Mouse (Mus musculus) hindbrain, embryonic 14.5 days (tissue): ENCODE data around the gene Ddc. TPM values are rescaled to one million over a fixed set of nuclear protein-coding genes. Genes with fewer than 3 reads are reported as not detected.

Experiments used
- ATAC-seq: fragments of 200-750 bp; cut with Nextera tagmentation; 2 replicates; pipeline ENCODE4 v1.8.0; 2017; ENCODE audit warnings: moderate number of reproducible peaks, mild to moderate bottlenecking, moderate TSS enrichment, moderate library complexity; ENCODE audit not compliant: low FRiP score
- DNase-seq: peaks from one replicate; pipeline ENCODE4 v3.0.0-alpha.2; 2015; ENCODE audit warnings: low spot score
- H3K27ac ChIP-seq: fragments of 300-500 bp; sonication (generic); 2 replicates; pipeline ENCODE4 v1.5.1; 2014; ENCODE audit warnings: mild to moderate bottlenecking, moderate library complexity
- H3K27me3 ChIP-seq: fragments of 300-500 bp; sonication (generic); 2 replicates; pipeline ENCODE4 v1.6.1; 2014; ENCODE audit warnings: mild to moderate bottlenecking, low read length, mixed read lengths; ENCODE audit not compliant: control insufficient read depth, insufficient read depth
- H3K36me3 ChIP-seq: fragments of 300-500 bp; sonication (generic); replicated peaks from 2 replicates; pipeline ENCODE4 v1.6.1; 2014; ENCODE audit not compliant: control insufficient read depth, insufficient read depth
- H3K4me1 ChIP-seq: fragments of 300-500 bp; sonication (generic); replicated peaks from 2 replicates; pipeline ENCODE4 v1.6.1; 2014; ENCODE audit warnings: antibody characterized with exemption, low read length, mixed read lengths; ENCODE audit not compliant: control insufficient read depth, insufficient read depth
- H3K4me2 ChIP-seq: fragments of 300-500 bp; sonication (generic); replicated peaks from 2 replicates; pipeline ENCODE4 v1.6.1; 2014; ENCODE audit warnings: mild to moderate bottlenecking, moderate library complexity
- H3K4me3 ChIP-seq: fragments of 300-500 bp; sonication (generic); replicated peaks from 2 replicates; pipeline ENCODE4 v1.5.1; 2014; ENCODE audit warnings: mild to moderate bottlenecking, low read length
- H3K9ac ChIP-seq: fragments of 300-500 bp; sonication (generic); 2 replicates; pipeline ENCODE4 v1.6.1; 2014
- H3K9me3 ChIP-seq: fragments of 300-500 bp; sonication (generic); 2 replicates; pipeline ENCODE4 v1.6.1; 2016; ENCODE audit warnings: low read length; ENCODE audit not compliant: control insufficient read depth
- WGBS: fragments of 180-500 bp; shearing (Covaris S2); extraction: QIAGEN DNeasy Blood & Tissue Kit; methylation state at CpG from one replicate; pipeline ENCODE4 v1.1.7; 2014; 5-methylcytosine and 5-hydroxymethylcytosine counted together
- polyA plus RNA-seq: library from polyadenylated mRNA; unstranded; fragments of >200 nt; fragmentation: Nextera tagmentation; extraction: Ambion mirVana; gene quantifications from 2 replicates; pipeline ENCODE4 v1.2.1, GENCODE M21; 2014

The Ddc gene
- polyA plus RNA-seq, 1 experiment from 2014 or later: 7.0 TPM

GRCm38 (mm10) chr11:11833100-11833499, 64.8 kb downstream of the Ddc start:
- Histone ChIP-seq H3K27ac (no peak overlapping the region), H3K4me2 (no peak overlapping the region), H3K27me3 (no peaks in the 10 kb centered on the region), H3K9ac (no peak overlapping the region), H3K4me1 (peaks cover 26% of the 10 kb centered on the region), H3K9me3 (no peaks in the 10 kb centered on the region), H3K36me3 (no peaks in the 10 kb centered on the region), H3K4me3 (no peak overlapping the region)
- DNase-seq: no peak
- no peak for ATAC-seq
- whole genome bisulfite sequencing: 29% methylated on average over 8 of the region's 8 CpGs

- DNase-seq (no peak), ATAC-seq (no peak)
- Histone ChIP-seq H3K4me1 (peaks cover 26% of the 10 kb centered on the region), H3K9me3 (no peaks in the 10 kb centered on the region), H3K4me2 (no peak overlapping the region), H3K4me3 (no peak overlapping the region), H3K9ac (no peak overlapping the region), H3K27ac (peak overlapping the region; percentile 15; the same call in 1 of the 2 replicates), H3K36me3 (no peaks in the 10 kb centered on the region), H3K27me3 (no peaks in the 10 kb centered on the region)
- 29% methylated on average over 6 of the region's 6 CpGs for WGBS
Measured at GRCm38 (mm10) chr11:11832755-11833084, 65.2 kb downstream of the Ddc start.

DNA sequence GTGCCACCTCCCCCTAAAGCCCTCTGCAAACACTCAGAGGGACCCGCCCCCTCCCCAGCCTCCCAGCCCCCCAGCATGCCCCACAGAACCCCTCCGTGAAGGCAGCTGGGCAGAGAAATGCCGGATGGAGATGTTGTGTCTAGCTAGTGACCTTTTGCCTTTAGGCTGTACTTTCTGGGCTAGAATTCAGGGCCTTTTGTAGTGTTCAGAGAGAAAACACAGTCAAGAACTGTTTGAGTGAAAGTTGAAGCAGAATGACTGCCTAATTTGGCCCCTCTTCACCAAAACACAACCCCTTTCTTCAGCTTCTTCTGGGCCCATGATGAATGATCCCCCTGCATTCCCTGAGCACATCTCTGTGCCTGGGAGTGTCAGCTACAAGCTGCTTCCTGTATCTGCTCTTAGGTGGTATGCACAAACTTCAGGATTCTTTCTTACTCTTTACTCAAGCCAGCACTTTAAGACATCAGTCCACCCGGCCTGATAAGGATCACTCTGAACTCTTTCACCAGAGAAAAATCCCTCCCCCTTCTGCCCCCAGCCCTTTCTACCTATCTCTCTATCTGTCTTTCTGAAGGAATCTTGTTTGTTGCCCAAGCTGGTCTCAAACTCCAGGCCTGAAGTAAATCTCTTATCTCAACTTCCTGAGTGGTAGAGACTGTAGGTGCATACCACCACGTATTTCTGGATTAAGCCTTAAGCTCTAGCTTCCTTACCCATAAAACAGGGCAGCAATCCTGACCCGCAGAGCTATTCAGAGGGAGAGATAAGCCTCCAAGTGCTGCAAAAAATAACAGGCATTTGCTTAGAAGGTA, 65.8 kb downstream of the Ddc start:
- H3K36me3 ChIP-seq: no peaks in the 10 kb centered on the region
- H3K9ac ChIP-seq: no peak overlapping the region
- whole genome bisulfite sequencing: 15% methylated on average over 6 of the region's 6 CpGs
- H3K27me3 ChIP-seq: no peaks in the 10 kb centered on the region
- H3K4me1 ChIP-seq: peaks cover 26% of the 10 kb centered on the region
- no peak overlapping the region for H3K4me3 ChIP-seq
- DNase-seq: no peak
- H3K4me2 ChIP-seq: no peak overlapping the region
- ATAC-seq: no peak
- peak overlapping the region; percentile 15; the same call in 1 of the 2 replicates for H3K27ac ChIP-seq
- no peaks in the 10 kb centered on the region for H3K9me3 ChIP-seq

DNA sequence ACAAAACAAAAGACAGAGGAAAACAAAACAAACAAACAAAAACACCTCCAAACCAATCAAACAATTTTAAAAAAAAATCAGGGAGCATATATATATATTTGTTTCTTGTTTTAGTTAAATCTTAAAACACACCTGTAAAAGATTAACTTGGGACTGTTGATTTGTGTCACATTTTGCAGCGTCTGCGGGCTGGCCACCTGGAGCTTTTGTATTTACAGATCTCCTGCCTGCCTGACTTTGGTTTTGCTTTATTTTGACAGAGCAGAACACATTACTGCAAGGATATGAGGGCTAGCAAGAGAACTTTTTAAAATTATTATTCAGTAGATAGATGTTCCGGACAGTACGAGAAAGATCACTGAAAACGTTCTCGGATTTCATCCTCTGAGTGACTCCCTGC, 66.4 kb downstream of the Ddc start:
- Histone ChIP-seq H3K27me3 (no peaks in the 10 kb centered on the region), H3K4me2 (no peak overlapping the region), H3K9me3 (no peaks in the 10 kb centered on the region), H3K27ac (no peak overlapping the region), H3K36me3 (no peaks in the 10 kb centered on the region), H3K4me1 (peaks cover 26% of the 10 kb centered on the region), H3K4me3 (no peak overlapping the region), H3K9ac (no peak overlapping the region)
- WGBS: 24% methylated on average over 6 of the region's 6 CpGs
- DNase-seq (no peak), ATAC-seq (no peak)

DNA sequence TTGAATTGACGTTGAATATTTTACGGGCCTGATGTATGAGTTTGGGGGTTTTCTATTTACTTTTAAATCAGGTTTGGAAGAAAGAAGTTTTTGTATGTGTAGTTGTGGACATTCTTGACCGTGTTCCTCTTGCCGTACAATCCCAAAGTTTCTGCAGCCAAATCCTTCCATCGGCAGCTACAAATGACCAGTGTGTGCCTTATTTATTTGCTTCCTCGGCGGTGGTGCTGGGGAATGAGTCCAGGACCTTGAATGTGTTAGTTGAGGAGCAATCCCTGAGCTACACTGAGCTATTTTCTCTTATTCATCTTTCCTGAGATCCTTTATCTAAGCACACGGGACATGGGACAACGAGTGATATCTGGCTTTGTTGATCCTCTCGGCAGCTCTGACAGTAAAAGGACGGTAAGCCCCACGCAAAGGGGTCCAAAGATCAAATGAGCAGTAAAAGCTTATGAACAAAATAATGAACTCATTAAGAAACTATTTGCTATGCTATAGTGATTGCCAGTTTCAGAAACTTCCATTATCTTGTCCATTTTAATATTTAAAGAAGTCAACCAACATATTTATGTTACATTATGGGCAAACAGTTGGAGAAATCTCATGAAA, 67.0 kb downstream of the Ddc start:
- Histone ChIP-seq H3K4me3 (no peak overlapping the region), H3K36me3 (no peaks in the 10 kb centered on the region), H3K27me3 (no peaks in the 10 kb centered on the region), H3K9me3 (no peaks in the 10 kb centered on the region), H3K27ac (0 out of 2 replicates have a peak overlapping the region, but pooled peaks have one; percentile 29), H3K4me1 (peaks cover 26% of the 10 kb centered on the region), H3K9ac (no peak overlapping the region), H3K4me2 (no peak overlapping the region)
- WGBS: 33% methylated on average over 12 of the region's 12 CpGs
- DNase-seq (no peak), ATAC-seq (no peak)

- Histone ChIP-seq H3K9ac (no peak overlapping the region), H3K27me3 (no peaks in the 10 kb centered on the region), H3K4me3 (no peak overlapping the region), H3K36me3 (no peaks in the 10 kb centered on the region), H3K27ac (peak overlapping the region; percentile 39; the same call in 1 of the 2 replicates), H3K4me1 (peaks cover 36% of the 10 kb centered on the region), H3K4me2 (no peak overlapping the region), H3K9me3 (no peaks in the 10 kb centered on the region)
- DNase-seq: no peak
- 22% methylated on average over 11 of the region's 11 CpGs for WGBS
- ATAC-seq: no peak
Measured at GRCm38 (mm10) chr11:11829161-11830000, 68.6 kb downstream of the Ddc start.

DNA sequence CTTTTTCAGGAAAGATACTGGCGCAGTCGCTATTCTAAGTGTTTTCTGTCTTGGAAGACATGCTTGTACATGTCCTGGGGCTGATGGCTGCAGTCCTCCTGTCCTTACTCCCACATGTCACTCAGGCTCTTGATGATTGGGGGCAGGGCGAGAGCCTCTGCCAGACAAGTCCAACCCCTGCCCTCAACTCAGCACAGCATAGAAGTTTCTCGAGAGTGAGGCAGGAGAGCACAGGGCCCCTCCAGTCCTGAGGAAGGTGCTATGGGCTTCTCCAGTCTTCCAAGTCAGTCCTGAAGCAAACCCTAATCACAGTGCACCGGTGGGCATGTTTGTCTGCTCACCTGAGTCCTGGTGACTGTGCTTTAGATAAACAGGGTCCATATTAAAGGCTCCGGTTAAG, 69.2 kb downstream of the Ddc start:
- no peaks in the 10 kb centered on the region for H3K9me3 ChIP-seq
- 30% methylated on average over 6 of the region's 6 CpGs for WGBS
- no peak overlapping the region for H3K4me2 ChIP-seq
- no peak overlapping the region for H3K4me3 ChIP-seq
- H3K4me1 ChIP-seq: peaks cover 42% of the 10 kb centered on the region
- 0 out of 2 replicates have a peak overlapping the region, but pooled peaks have one; percentile 5 for H3K9ac ChIP-seq
- no peaks in the 10 kb centered on the region for H3K27me3 ChIP-seq
- ATAC-seq (no peak), DNase-seq (no peak)
- H3K36me3 ChIP-seq: no peaks in the 10 kb centered on the region
- H3K27ac ChIP-seq: peak overlapping the region; percentile 39; the same call in 1 of the 2 replicates

DNA sequence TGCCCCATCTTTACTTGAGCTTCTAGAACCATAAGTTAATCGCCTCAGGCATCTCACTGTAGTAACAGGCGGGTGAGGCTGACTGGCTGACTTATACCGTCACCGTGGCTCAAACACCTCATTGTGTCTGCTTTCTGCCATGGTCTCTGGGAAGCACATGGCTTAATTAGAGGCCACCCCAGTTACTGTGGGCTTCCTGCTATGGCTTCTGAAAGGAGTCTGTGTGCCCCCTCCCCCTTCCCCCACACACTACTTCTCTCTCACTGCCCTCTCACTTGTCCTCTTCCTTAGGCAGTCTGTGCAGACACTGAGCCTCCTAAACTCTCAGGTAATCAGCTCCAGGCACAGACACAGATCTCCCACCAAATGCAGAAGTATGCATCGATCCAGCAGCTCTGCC, 69.7 kb downstream of the Ddc start:
- no peaks in the 10 kb centered on the region for H3K27me3 ChIP-seq
- no peak overlapping the region for H3K4me3 ChIP-seq
- H3K36me3 ChIP-seq: no peaks in the 10 kb centered on the region
- 0 out of 2 replicates have a peak overlapping the region, but pooled peaks have one; percentile 5 for H3K9ac ChIP-seq
- WGBS: 28% methylated on average over 5 of the region's 5 CpGs
- no peaks in the 10 kb centered on the region for H3K9me3 ChIP-seq
- H3K4me2 ChIP-seq: no peak overlapping the region
- DNase-seq (no peak), ATAC-seq (peak; percentile 40; the same call in 1 of the 2 replicates)
- H3K27ac ChIP-seq: no peak overlapping the region
- H3K4me1 ChIP-seq: peaks cover 43% of the 10 kb centered on the region

DNA sequence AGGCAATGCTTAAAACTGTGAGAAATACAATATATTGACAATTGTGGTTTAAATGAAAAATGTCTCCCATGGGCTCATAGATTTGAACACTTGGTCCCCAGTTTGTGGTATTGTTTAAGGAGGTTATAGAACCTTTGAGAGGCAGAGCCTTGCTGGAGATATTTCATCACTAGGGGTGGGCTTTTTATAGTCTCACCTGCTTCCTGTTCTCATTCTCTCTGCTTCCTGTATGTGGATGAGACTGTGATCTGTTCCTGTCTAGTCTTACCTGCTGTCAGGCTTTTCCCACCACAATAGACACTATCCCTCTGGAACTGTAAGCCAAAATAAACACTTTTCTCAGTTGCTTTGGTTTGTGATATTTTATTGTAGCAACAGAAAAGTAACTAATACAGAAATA, 71.5 kb downstream of the Ddc start:
- no peaks in the 10 kb centered on the region for H3K36me3 ChIP-seq
- no peak for DNase-seq
- H3K4me1 ChIP-seq: peaks cover 52% of the 10 kb centered on the region

More for the DNA sequence above, 71.5 kb downstream of the Ddc start:
- H3K27me3 ChIP-seq: no peaks in the 10 kb centered on the region
- H3K4me2 ChIP-seq: no peak overlapping the region
- no peaks in the 10 kb centered on the region for H3K9me3 ChIP-seq
- ATAC-seq: no peak
- no peak overlapping the region for H3K4me3 ChIP-seq
- H3K27ac ChIP-seq: no peak overlapping the region
- H3K9ac ChIP-seq: no peak overlapping the region
